Mouse (Mus musculus): ENCODE results near the gene Mymx. TPM values are rescaled to one million over a fixed set of nuclear protein-coding genes. Genes with fewer than 3 reads are reported as not detected.

Gene Mymx
- polyA plus RNA-seq, 1 experiment from 2014 or later: not detected

DNA sequence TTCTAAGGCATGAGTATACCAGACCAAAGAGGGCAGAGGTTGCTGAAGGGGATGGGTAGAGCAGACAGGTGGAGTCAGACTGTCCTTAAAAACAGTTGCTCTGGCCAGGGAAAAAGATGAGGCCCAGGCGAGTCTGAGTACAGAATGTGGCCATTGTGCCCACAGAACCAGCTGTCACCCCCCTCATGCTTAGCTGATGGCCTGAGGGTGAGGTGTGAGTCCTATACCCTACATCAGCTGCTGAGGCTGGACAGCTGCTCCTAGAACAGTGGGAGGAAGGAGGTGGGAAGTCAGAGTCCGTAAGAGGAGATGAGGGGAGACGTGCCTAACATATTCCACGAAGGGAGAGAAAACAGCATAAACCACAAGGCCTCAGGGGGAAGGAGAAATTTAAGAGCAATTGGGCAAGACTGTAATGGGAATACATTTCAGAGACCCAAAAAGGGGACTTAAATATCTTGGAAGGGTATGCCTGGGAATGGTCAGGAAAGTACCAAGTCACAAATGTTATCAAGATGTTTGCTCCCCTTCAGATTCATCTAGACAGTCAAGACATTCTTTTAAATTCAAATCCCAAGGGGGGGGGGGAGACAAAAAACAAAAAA is 14.2 kb upstream of the Mymx start:
- no peak overlapping the region for H3K4me2 ChIP-seq (ENCODE audit: low read length)
- no peak for ATAC-seq
- H3K9ac ChIP-seq (ENCODE audit: low read depth, low read length): no peak overlapping the region
- peaks cover 3% of the 10 kb centered on the region; the same call in 1 of the 2 replicates for H3K4me1 ChIP-seq (ENCODE audit: control insufficient read depth, insufficient read depth, low read depth, low read length)
- no peak overlapping the region for H3K27ac ChIP-seq (ENCODE audit: low read depth, low read length)
- no peak overlapping the region for H3K4me3 ChIP-seq (ENCODE audit: low read length)
- H3K27me3 ChIP-seq (replicated peaks; ENCODE audit: control insufficient read depth, insufficient read depth, low read length): no peaks in the 10 kb centered on the region; the same call in 1 of the 2 replicates
- H3K36me3 ChIP-seq (ENCODE audit: control insufficient read depth, insufficient read depth, low read length): no peaks in the 10 kb centered on the region
- H3K9me3 ChIP-seq (ENCODE audit: control insufficient read depth, low read length): no peaks in the 10 kb centered on the region
- WGBS: 61% methylated on average over 4 of the region's 4 CpGs

DNA sequence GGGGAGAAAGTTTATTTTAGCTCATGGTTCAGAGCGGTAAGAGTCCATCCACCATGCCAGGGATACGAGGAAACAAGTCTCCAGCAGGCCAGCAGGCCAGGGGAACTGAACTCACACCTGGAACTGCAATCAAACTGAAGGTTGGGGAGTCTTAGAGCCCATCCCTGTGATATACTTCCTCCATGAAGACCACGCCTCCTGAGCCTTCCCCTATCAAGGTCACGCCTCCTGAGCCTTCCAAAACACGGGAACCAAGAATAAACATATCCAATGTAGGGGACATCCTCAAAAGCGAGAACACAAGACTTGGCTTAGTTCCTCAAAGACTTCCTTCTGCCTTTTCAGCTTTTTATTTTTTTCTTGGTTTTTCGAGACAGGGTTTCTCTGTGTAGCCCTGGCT is 11.0 kb upstream of the Mymx start:
- Histone ChIP-seq H3K9me3 (ENCODE audit: control insufficient read depth, low read length) (no peaks in the 10 kb centered on the region), H3K27me3 (replicated peaks; ENCODE audit: control insufficient read depth, insufficient read depth, low read length) (no peaks in the 10 kb centered on the region), H3K36me3 (ENCODE audit: control insufficient read depth, insufficient read depth, low read length) (no peaks in the 10 kb centered on the region), H3K9ac (ENCODE audit: low read depth, low read length) (no peak overlapping the region), H3K4me3 (ENCODE audit: low read length) (no peak overlapping the region), H3K27ac (ENCODE audit: low read depth, low read length) (no peak overlapping the region), H3K4me2 (ENCODE audit: low read length) (no peak overlapping the region), H3K4me1 (ENCODE audit: control insufficient read depth, insufficient read depth, low read depth, low read length) (no peaks in the 10 kb centered on the region)
- no peak for ATAC-seq
- 86% methylated on average over 7 of the region's 7 CpGs for WGBS

DNA sequence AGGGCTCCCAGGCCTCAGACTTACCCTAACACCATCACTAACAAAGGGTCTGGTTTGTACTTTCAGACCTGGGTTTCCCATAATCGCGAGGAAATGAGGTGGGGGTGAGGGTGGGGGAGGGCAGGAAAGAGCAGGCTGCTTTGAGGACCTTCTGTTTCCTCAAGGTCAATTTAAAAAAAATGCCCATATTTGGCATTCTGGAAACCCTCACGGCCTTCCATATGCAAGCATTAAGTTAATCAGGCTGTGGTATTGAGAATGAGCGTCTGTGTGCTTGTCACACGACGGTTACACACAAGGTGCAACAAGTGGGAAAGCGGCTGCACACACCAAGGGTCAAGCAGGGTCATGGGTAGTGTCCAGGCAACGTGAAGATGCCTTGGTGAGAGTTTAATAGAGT is 10.1 kb upstream of the Mymx start:
- Histone ChIP-seq H3K9me3 (ENCODE audit: control insufficient read depth, low read length) (no peaks in the 10 kb centered on the region), H3K27ac (ENCODE audit: low read depth, low read length) (no peak overlapping the region), H3K4me1 (ENCODE audit: control insufficient read depth, insufficient read depth, low read depth, low read length) (no peaks in the 10 kb centered on the region), H3K4me3 (ENCODE audit: low read length) (no peak overlapping the region), H3K4me2 (ENCODE audit: low read length) (no peak overlapping the region), H3K36me3 (ENCODE audit: control insufficient read depth, insufficient read depth, low read length) (no peaks in the 10 kb centered on the region), H3K9ac (ENCODE audit: low read depth, low read length) (no peak overlapping the region), H3K27me3 (replicated peaks; ENCODE audit: control insufficient read depth, insufficient read depth, low read length) (no peaks in the 10 kb centered on the region)
- WGBS: 84% methylated on average over 8 of the region's 8 CpGs
- no peak for ATAC-seq

DNA sequence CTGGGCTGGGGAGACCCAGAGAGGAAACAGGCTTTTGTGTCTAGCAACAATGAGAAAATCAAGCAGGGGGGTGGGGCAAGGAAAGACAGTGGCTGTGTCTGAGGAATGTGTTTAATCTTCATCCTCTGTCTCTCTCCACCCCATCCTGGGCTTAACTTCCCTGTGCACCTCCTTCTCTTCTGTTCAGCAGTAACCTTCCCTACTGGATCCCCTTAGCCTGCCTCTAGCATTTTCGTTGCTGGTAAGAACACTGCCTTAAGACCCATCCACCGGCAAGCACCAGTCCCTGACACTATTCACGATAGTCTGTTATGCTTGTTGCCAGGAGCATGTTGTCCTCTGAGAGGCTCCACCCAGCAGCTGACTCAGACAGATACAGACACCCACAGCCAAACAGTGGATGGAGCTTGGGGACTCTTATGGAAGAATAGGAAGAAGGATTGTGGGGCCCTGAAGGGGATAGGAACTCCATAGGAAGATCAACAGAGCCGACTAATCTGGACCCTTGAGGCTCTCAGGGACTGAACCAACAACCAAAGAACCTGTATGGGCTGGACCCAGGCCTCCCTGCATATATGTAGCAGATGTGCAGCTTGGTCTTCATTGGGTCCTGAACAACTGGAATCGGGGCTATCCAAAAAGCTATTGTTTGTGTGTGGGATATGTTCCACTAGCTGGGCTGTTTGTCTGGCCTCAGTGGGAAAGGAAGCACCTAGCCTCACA is 8.4 kb upstream of the Mymx start:
- no peak overlapping the region for H3K27ac ChIP-seq (ENCODE audit: low read depth, low read length)
- H3K4me1 ChIP-seq (ENCODE audit: control insufficient read depth, insufficient read depth, low read depth, low read length): no peaks in the 10 kb centered on the region
- H3K9ac ChIP-seq (ENCODE audit: low read depth, low read length): no peak overlapping the region
- 33% methylated on average over 5 of the region's 5 CpGs for WGBS
- ATAC-seq: no peak; the same call in 1 of the 2 replicates
- no peaks in the 10 kb centered on the region for H3K9me3 ChIP-seq (ENCODE audit: control insufficient read depth, low read length)
- H3K4me2 ChIP-seq (ENCODE audit: low read length): no peak overlapping the region
- H3K4me3 ChIP-seq (ENCODE audit: low read length): no peak overlapping the region
- H3K36me3 ChIP-seq (ENCODE audit: control insufficient read depth, insufficient read depth, low read length): no peaks in the 10 kb centered on the region
- H3K27me3 ChIP-seq (replicated peaks; ENCODE audit: control insufficient read depth, insufficient read depth, low read length): no peaks in the 10 kb centered on the region

DNA sequence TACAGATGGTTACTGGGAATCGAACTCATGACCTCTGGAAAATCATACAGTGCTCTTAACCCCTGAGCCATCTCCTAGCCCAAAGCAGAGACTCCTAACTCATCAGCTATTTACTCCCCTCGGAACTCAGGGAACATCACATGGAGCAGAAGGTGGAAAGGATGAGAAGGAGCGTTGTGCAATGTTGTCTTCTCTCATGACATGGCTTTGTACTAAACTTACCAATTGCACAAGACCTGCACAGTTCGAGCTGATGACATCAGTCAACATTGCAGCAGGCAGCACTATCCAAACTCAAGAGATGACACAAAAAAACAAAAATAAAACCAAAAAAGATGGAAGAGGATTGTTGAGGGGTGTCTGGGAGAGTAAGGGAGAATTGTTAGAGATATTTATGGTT is 6.5 kb upstream of the Mymx start:
- no peak for ATAC-seq
- 88% methylated on average over 4 of the region's 4 CpGs for WGBS

DNA sequence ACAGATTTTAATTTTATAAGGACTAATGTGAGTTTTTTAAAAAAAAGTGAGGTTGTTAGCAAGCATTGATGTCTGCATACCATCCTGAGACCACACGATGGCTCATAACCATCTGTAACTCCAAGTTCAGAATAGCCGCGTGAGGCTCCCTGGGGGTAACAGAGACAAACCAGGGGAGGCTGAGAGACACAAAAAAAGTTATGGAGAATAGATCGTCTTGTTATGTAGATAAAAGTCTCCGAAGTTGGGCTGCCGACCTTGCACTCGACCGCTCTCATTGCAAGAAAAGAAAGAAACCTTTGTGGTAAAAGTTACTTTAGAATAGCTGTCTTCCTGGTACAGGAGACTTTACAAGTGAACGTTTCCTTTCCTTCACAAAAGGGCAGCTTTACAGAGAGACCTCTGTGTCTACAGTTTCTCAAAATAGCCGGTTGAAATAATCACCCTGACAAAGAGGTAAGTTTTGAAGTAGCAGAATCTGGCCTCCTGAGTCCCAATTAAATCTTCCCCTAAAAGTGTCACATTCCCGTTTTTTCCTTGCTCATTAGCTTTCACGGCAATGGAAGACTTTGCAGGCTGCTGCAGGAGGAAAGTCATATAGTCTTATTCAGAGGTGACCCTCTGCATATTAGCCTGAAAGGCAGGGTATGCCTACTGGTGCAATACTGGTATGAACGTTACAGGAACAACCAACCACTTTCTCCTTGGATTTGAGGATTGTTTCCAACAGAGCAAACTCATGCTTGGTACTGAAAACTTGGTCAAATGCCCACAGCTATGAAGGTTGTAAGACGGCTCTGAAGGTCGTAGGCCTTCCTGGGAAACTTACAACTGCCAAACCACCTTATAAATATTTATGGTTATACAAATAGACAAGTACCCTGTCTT is 5.3 kb upstream of the Mymx start:
- Histone ChIP-seq H3K27me3 (replicated peaks; ENCODE audit: control insufficient read depth, insufficient read depth, low read length) (no peaks in the 10 kb centered on the region), H3K9ac (ENCODE audit: low read depth, low read length) (no peak overlapping the region), H3K27ac (ENCODE audit: low read depth, low read length) (no peak overlapping the region), H3K4me1 (ENCODE audit: control insufficient read depth, insufficient read depth, low read depth, low read length) (no peaks in the 10 kb centered on the region), H3K4me3 (ENCODE audit: low read length) (no peak overlapping the region), H3K9me3 (ENCODE audit: control insufficient read depth, low read length) (no peaks in the 10 kb centered on the region), H3K4me2 (ENCODE audit: low read length) (no peak overlapping the region), H3K36me3 (ENCODE audit: control insufficient read depth, insufficient read depth, low read length) (no peaks in the 10 kb centered on the region)
- no peak for ATAC-seq
- WGBS: 82% methylated on average over 15 of the region's 15 CpGs

More for the DNA sequence above, 6.5 kb upstream of the Mymx start:
- H3K9ac ChIP-seq (ENCODE audit: low read depth, low read length): no peak overlapping the region
- no peaks in the 10 kb centered on the region for H3K36me3 ChIP-seq (ENCODE audit: control insufficient read depth, insufficient read depth, low read length)
- no peak overlapping the region for H3K4me2 ChIP-seq (ENCODE audit: low read length)
- no peak overlapping the region for H3K4me3 ChIP-seq (ENCODE audit: low read length)
- H3K4me1 ChIP-seq (ENCODE audit: control insufficient read depth, insufficient read depth, low read depth, low read length): no peaks in the 10 kb centered on the region
- no peaks in the 10 kb centered on the region for H3K9me3 ChIP-seq (ENCODE audit: control insufficient read depth, low read length)
- no peaks in the 10 kb centered on the region for H3K27me3 ChIP-seq (replicated peaks; ENCODE audit: control insufficient read depth, insufficient read depth, low read length)
- H3K27ac ChIP-seq (ENCODE audit: low read depth, low read length): no peak overlapping the region

DNA sequence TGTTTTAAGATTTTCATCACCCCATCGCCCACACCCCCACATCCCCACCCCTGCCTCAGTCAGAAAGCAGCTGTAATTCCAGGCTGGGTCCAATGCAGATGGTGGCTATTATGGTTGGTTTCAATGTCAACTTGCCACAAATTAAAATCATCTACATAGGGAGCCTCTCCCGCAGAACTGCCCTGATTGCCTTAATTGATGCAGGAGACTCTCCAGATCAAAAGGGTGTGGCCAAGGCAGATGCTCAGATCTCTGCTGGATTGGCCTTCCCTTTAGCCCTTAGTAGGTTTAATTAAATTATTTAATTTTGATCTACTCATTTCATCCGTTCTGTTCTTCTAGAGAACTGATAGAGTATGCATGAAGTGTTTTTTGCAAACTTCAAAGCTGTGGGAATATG is 1.1 kb upstream of the Mymx start:
- Histone ChIP-seq H3K9me3 (ENCODE audit: control insufficient read depth, low read length) (no peaks in the 10 kb centered on the region), H3K27me3 (replicated peaks; ENCODE audit: control insufficient read depth, insufficient read depth, low read length) (peaks cover 12% of the 10 kb centered on the region), H3K36me3 (ENCODE audit: control insufficient read depth, insufficient read depth, low read length) (no peaks in the 10 kb centered on the region), H3K4me1 (ENCODE audit: control insufficient read depth, insufficient read depth, low read depth, low read length) (peaks cover 5% of the 10 kb centered on the region), H3K27ac (ENCODE audit: low read depth, low read length) (no peak overlapping the region), H3K9ac (ENCODE audit: low read depth, low read length) (no peak overlapping the region), H3K4me3 (ENCODE audit: low read length) (no peak overlapping the region), H3K4me2 (ENCODE audit: low read length) (no peak overlapping the region)
- no peak for ATAC-seq
- 72% methylated on average over 3 of the region's 3 CpGs for WGBS

DNA sequence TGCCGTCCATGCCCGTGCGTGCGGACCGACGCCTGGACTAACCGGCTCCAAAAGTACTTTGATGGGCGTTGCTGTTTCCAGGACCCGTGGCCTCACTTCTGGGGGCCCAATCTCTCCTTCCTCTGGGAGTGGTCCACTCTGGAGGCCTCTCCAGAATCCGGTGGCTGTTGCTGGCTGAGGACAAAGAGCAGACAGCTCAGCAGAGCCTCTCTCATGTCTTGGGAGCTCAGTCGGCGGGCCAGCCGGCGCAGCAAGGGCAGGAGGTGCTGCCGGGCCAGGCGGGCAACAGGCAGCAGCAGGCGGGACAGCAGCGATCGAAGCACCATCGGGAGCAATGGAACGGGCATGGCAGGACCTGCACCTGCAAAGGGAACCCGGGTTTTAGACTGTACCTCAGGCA is 577 bp downstream of the Mymx start:
- Histone ChIP-seq H3K27me3 (replicated peaks; ENCODE audit: control insufficient read depth, insufficient read depth, low read length) (peaks cover 12% of the 10 kb centered on the region), H3K36me3 (ENCODE audit: control insufficient read depth, insufficient read depth, low read length) (no peaks in the 10 kb centered on the region), H3K4me2 (ENCODE audit: low read length) (no peak overlapping the region), H3K4me3 (ENCODE audit: low read length) (no peak overlapping the region), H3K4me1 (ENCODE audit: control insufficient read depth, insufficient read depth, low read depth, low read length) (peaks cover 10% of the 10 kb centered on the region), H3K9me3 (ENCODE audit: control insufficient read depth, low read length) (no peaks in the 10 kb centered on the region), H3K27ac (ENCODE audit: low read depth, low read length) (no peak overlapping the region), H3K9ac (ENCODE audit: low read depth, low read length) (no peak overlapping the region)
- no peak for ATAC-seq
- 12% methylated on average over 22 of the region's 22 CpGs for WGBS

DNA sequence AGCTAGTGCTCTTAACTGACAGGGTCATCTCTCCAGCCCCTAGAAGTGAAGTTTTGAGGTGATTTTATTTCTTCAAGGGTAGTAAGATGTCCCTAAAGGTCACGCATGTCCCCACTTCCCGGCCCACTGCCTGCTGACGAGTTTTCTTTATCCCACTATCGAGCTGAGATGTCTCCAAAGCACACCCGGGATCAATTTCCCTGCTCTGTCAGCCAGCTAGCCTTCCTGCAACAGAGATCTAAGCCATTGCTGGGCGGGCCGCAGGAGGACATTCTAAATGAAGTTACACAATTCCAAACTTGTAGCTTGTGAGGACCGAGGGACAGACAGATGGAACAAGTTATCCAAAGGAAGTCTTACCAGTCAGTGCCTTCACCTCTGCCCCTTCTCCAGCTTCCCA is 1.6 kb downstream of the Mymx start:
- 60% methylated on average over 8 of the region's 8 CpGs for WGBS
- no peaks in the 10 kb centered on the region for H3K9me3 ChIP-seq (ENCODE audit: control insufficient read depth, low read length)
- no peak overlapping the region for H3K4me2 ChIP-seq (ENCODE audit: low read length)
- H3K4me3 ChIP-seq (ENCODE audit: low read length): no peak overlapping the region
- no peak overlapping the region for H3K9ac ChIP-seq (ENCODE audit: low read depth, low read length)
- no peak for ATAC-seq
- H3K36me3 ChIP-seq (ENCODE audit: control insufficient read depth, insufficient read depth, low read length): no peaks in the 10 kb centered on the region
- no peak overlapping the region for H3K27ac ChIP-seq (ENCODE audit: low read depth, low read length)
- H3K27me3 ChIP-seq (replicated peaks; ENCODE audit: control insufficient read depth, insufficient read depth, low read length): peaks cover 12% of the 10 kb centered on the region
- H3K4me1 ChIP-seq (ENCODE audit: control insufficient read depth, insufficient read depth, low read depth, low read length): peaks cover 20% of the 10 kb centered on the region

All from hindbrain, embryonic 16.5 days (tissue).